Mouse (Mus musculus): ENCODE measurements around the gene Timp3.

DNA sequence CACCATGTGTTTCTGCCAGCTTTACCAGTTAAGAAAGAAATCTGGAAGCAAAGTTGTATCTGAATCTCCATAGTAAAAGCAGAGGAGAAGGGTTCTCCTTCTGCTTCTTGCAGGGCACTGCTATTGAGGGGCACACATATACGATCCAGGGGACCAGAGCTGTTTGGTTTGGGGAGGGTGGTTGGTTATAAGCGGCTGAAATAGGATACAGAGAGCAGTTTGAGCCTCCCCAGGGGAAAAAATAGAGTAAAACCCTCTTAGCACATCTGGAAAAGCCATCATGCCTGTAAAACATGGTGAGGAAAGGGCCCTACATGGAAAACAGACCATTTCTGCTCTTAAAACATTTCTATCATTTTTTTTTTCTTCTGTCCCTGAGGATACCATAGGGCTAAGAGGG, 21.7 kb upstream of the Timp3 start:
- no peak for TF ChIP-seq POLR2A (IDR thresholded peaks at IDR 0.05; ENCODE audit: control insufficient read depth in 1 of 2, insufficient read depth in 1 of 2, low read depth in 1 of 2, low read length in 2 of 2, poor library complexity in 1 of 2)
- no peak for TF ChIP-seq EP300 (IDR thresholded peaks at IDR 0.05; ENCODE audit: low read depth in 1 of 2, low read length in 2 of 2)
- TF ChIP-seq MYB (IDR thresholded peaks at IDR 0.05; ENCODE audit: low read depth, low read length), result no peak
- TF ChIP-seq MAZ (IDR thresholded peaks at IDR 0.05; ENCODE audit: low read depth, low read length), result no peak
- TF ChIP-seq E2F4 (IDR thresholded peaks at IDR 0.05; ENCODE audit: borderline replicate concordance, low read depth, low read length), result no peak
- no peak for TF ChIP-seq CTCF (IDR thresholded peaks at IDR 0.05 in 2 of 3, conservative IDR thresholded peaks at IDR 0.05 in 1 of 3; ENCODE audit: control insufficient read depth in 1 of 3, insufficient read depth in 1 of 3, low read depth in 2 of 3, low read length in 3 of 3, poor library complexity in 1 of 3, severe bottlenecking in 1 of 3)
- TF ChIP-seq SMC3 (IDR thresholded peaks at IDR 0.05; ENCODE audit: low read depth, low read length), result no peak
- TF ChIP-seq ZC3H11A (IDR thresholded peaks at IDR 0.05; ENCODE audit: low read depth, low read length), result no peak
- TF ChIP-seq TAL1 (IDR thresholded peaks at IDR 0.05; ENCODE audit: low read length), result no peak

Data from MEL (cell line).